7 mouse cellular contexts compared by ENCODE assay signal in the genomic region with DNA sequence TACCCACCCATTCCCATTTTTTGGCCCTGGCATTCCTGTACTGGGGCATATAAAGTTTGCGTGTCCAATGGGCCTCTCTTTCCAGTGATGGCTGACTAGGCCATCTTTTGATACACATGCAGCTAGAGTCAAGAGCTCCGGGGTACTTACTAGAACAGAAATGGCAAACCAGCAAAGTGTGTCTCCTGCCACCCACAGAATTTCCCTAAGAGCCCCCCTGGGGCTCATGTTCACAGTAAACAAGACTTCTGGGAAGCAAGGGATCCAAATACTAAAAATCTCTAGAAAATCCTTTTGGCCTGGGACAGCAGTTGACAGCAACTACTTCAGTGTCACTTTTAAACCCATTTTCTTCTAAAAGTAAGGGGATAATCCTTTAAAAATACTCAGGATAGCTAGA. TPM values are rescaled to one million over a fixed set of nuclear protein-coding genes. Genes with fewer than 3 reads are reported as not detected.
DNase-seq lines count a peak whose midpoint lies in the region; TF ChIP-seq lines count a peak whose summit lies in the region.
"Not testable (repeated sequence)": the region's sequence is repeated elsewhere in the genome, so short reads cannot be mapped to it uniquely, and the experiment has no call there.
"Had no signal": no experiment of that assay in that cellular context is flagged by ENCODE, and none has a peak within 500 bp of the region (broad histone marks: within the 10 kb centered on the region; RNA-seq: fewer than 3 reads in every experiment).

No protein-coding gene starts in this region.

- 38% methylated on average over 2 of the region's 2 CpGs for WGBS in spleen, adult 2 months

- not testable (repeated sequence) for H3K4me3 ChIP-seq in spleen, adult 2 months (ENCODE audit: extremely low read depth, insufficient read depth, insufficient read length)

- not testable (repeated sequence) for H3K27me3 ChIP-seq in spleen, adult 2 months (ENCODE audit: control insufficient read depth, insufficient read depth, low read length); splenic B cell, adult 2 months (ENCODE audit: control insufficient read depth, insufficient read depth, low read length, poor library complexity, severe bottlenecking)

- not testable (repeated sequence) for H3K36me3 ChIP-seq in spleen, adult 2 months (ENCODE audit: control insufficient read depth, insufficient read depth, low read length); splenic B cell, adult 2 months (ENCODE audit: control insufficient read depth, insufficient read depth, low read length, poor library complexity, severe bottlenecking)

- H3K4me1 ChIP-seq in spleen, adult 2 months (ENCODE audit: control insufficient read depth, insufficient read depth, insufficient read length): not testable (repeated sequence)

- TF ChIP-seq POLR2A in spleen, adult 2 months (IDR thresholded peaks at IDR 0.05; ENCODE audit: low read depth, low read length): not testable (repeated sequence)

- peak; percentile 63 to 69 for DNase-seq in B cell, adult 2 months
- DNase-seq in lung, postnatal 36 days: peak; percentile 12
- DNase-seq in spleen, adult 12 weeks (ENCODE audit: low spot score): peak; percentile 17
- peak; percentile 47 to 67 for DNase-seq in spleen, adult 2 months (ENCODE audit: low read depth in 1 of 2, low spot score in 2 of 2)
- DNase-seq in splenic B cell, adult 2 months (ENCODE audit: low read depth, low spot score): peak; percentile 69

- not testable (repeated sequence) for H3K27ac ChIP-seq in spleen, adult 2 months (ENCODE audit: insufficient read depth, low read length)

- not testable (repeated sequence) for TF ChIP-seq CTCF in spleen, adult 2 months (IDR thresholded peaks at IDR 0.05; ENCODE audit: extremely low read depth, insufficient read depth, insufficient read length, insufficient replicate concordance)

RNA-seq across cellular contexts. Expression of a gene that starts 25.1 kb away (rescaled TPM):
- polyA plus RNA-seq in spleen, adult 2 months (2012; rRNA removed): 17.8 and 23.4 TPM in 2 replicates
- polyA plus RNA-seq: C2C12, G1E had no signal

Comparison
In these comparisons a context has a peak if more than half of its experiments do, and no peak if none do; other contexts are left out.
1. DNase-seq: peak in every context shown above with its lines; median percentile 69 in splenic B cell, adult 2 months; 66 in B cell, adult 2 months; 57 in spleen, adult 2 months; 17 in spleen, adult 12 weeks; 12 in lung, postnatal 36 days.